Mouse (Mus musculus) naive thymus-derived CD4-positive, alpha-beta T cell, adult 2 months (primary cell): Measurements from ENCODE around the gene Ap3s2.

Experiments
- DNase-seq: peaks from one replicate; pipeline ENCODE4 v3.0.0-alpha.2; 2011; ENCODE audit warnings: low read depth

The Ap3s2 gene

DNA sequence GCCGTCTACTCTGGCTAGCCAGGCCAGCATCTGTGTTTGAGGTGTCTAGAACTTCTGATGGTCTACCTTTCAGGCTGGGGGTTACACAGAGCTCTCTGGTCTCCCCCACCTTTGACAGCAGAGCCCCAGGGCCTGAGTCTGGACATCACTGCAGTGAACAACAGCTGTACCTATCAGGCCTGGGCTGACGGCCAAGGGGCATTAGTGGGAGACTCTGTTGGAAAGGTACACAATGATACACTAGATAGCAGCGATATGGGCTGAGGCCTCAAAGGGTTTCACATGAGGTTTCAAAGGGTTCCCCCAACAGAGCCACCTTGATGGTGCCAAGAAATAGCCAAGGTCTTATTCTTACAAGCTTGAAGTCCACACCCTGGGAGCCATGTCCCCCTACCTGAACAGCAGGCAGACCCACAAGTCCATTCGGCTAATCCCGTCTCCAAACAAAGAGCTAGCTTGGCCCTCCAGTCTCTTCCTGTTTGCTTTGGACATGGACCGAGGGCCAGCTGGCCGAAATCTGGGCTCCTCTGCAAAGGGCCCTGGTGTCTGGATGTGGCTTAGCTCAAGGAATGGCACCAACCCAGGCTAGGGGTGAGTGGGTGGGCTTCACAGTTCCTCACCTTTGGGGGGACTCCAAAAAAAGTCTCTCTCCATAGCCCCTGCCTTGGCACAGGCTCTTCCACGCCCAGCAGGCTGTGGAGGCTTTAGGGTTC, 76.2 kb downstream of the Ap3s2 start:
- no peak for DNase-seq

DNA sequence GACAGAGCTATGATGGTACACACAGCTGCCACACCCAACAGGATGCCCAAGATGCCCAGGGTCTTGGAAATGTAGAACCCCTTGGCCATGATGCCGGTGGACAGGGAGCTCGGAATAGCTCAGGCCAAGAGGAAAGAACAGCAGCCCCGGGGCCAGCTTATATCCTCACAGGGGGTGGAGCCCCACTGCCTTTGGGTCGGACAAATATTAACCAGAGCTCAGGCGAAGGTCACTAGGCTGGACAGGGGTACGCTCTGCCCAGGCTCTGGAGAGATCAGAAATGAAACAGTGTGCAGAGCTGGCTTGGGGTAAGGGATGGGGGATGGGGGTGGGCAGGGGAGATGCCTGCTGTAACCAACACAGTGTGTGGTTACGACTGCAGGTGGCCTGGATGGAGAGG, 78.3 kb downstream of the Ap3s2 start:
- no peak for DNase-seq

DNA sequence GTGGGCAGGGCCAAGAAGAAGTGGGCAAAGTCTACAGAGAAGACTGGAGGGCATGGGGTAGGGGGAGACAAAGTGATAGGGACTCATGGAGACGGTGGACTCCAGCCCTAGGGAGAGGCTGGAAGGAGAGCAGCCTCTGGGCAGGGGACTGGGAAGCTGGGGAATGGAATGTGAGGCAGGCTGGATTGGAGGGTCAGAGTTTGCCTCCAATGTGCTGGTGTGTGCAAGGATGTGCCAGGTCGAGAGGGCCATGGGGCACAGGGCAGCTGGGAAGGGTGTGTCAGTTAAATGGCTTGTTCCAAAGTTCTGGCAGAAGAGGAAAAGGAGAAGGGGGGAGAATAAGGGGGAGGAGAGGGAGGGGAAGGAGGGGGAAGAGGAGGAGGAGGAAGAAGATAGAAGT, 83.2 kb downstream of the Ap3s2 start:
- no peak for DNase-seq

DNA sequence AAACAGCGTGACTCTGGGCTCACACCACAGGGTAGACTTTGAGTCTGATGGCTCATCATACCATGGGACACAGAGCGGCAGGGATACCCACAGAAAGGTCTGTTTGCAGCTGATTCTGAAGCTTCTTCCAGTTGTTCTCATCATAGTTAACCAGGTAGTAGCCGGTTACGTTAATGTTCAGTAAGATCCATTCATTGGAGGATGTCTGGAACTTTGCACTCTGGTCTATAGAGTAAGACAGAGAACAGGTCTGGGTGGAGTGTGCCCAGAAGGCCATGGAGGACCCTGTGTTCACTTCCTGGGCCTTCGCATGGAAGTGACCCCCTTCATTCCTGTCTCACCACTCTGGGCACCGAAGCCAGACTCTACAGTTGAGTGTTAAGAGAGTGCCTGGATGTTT, 85.3 kb downstream of the Ap3s2 start:
- DNase-seq: no peak

DNA sequence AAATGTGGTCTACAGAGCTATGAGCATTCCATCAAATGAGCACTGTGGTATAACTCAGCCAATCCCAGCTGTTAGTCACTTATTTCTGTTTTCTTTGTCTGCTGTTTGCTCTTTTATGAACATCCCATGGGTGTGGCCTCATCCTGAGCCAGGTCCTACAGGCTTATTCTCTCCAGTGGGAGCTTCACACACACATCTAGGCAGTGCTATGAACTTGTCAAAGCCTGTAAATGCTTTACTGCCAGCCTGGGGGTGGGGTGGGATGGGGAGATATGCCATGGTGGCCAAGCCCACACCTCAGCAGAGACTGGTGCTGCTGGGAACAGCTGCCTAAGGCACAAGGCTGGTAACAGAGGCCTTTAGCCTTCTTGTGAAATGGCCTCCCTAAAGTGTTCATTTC, 87.5 kb downstream of the Ap3s2 start:
- DNase-seq: no peak

DNA sequence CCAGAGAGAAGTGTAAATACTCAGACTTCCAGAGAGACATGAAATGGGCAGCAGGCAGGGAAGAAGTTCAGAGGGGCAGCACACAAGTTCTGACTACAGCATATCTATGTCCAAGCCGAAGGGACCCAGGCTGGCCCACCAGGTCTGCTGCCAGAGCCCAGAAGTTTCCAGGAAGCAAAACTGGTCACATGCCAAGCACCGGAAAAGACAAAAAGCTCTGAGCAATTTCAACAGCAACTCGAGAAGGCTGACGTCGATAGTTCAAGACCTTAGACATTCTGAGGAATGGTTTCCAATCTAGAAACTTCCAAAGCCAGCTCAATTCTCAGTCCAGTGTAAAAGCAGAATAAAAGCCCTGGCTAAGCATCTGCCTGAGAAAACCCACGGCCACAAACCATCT, 88.9 kb downstream of the Ap3s2 start:
- no peak for DNase-seq

DNA sequence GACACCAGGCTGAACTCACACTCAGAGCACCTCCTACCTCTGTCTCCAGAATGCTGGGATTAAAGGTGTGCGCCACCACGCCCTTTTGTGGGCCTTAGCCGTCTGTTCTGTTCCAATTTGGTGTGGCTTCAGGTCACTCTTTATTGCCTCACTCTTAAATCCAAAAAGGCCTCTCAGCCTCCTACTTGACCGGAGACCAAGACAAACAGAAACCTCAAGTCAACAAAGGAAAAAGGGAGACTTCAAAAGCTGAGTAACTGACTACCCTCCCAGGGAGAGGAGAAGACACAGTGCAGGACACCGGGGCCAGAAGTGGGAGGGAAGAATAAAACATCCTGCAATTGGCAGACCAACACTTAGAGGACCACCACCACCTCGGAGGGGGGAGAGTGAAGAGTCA, 89.3 kb downstream of the Ap3s2 start:
- no peak for DNase-seq

DNA sequence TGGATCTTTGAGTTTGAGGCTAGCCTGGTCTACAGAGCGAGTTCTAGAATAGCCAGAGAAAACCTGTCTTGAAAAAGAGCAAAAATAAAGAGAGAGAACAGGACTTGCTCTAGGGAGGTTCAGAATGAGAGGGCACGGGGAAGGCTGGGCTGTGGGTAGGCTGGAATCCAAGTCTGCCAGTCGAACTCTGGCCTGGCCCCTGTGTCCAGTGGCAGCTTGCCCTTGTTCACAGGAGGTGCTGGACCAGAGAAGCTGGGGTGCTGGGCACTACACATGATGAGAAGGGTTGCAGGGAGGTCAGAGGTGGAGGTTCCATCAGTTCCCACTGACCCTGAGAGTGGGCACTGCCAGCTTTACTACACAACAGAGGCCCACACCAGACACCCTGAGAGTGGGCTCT, 92.1 kb downstream of the Ap3s2 start:
- no peak for DNase-seq
